ENCODE assay signal across 10 mouse cellular contexts in the genomic region with DNA sequence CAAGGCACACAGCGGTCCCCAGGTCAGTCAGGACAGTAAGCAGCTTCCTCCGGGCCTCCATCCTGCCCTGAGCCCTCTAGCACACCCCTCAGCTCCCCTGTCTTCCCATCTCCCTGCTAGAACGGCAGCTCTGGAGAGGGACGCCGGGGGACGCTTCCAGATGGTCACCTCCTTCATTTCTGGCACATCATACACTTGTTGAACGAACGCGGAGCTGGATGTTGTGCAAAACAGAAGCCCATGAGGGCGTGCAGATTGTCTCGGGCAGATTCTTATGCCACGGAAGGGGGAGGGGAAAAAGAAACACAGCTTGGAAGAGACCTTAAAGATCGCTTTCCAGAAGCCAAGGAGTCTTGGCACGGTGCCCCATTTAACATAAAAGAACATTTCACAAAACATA.
DNase-seq lines count a peak whose midpoint lies in the region; ATAC-seq and TF ChIP-seq lines count a peak whose summit lies in the region.
"Had no signal": no experiment of that assay in that cellular context is flagged by ENCODE, and none has a peak within 500 bp of the region (broad histone marks: within the 10 kb centered on the region; RNA-seq: fewer than 3 reads in every experiment).

No protein-coding gene starts in this region.

- H3K4me2 ChIP-seq in kidney, embryonic 15.5 days: peak overlapping the region; percentile 51
- H3K4me2 ChIP-seq in embryonic facial prominence, embryonic 15.5 days (replicated peaks): no peak overlapping the region
- peak overlapping the region; percentile 52 for H3K4me2 ChIP-seq in lung, postnatal 0 days (replicated peaks; ENCODE audit: low read depth, low read length)
- H3K4me2 ChIP-seq: limb, embryonic 13.5 days had no signal

- WGBS in kidney, embryonic 15.5 days: 31% methylated on average over 14 of the region's 14 CpGs
- WGBS in embryonic facial prominence, embryonic 15.5 days: 52% methylated on average over 14 of the region's 14 CpGs
- 32% methylated on average over 14 of the region's 14 CpGs for whole genome bisulfite sequencing in lung, postnatal 0 days

- no peak for DNase-seq in kidney, adult 8-10 months
- DNase-seq in ES-E14 (ENCODE audit: low read depth, low spot score): no peak
- peak; percentile 32 for DNase-seq in lung, postnatal 0 days (ENCODE audit: low spot score)
- DNase-seq in T-cell, adult 2 months (ENCODE audit: low spot score): no peak
- no peak for DNase-seq in yolk sac, embryonic 10.5 days (ENCODE audit: low spot score)
- no peak for DNase-seq in adrenal gland, adult 8-10 months

- peak overlapping the region; percentile 17 for H3K4me3 ChIP-seq in kidney, embryonic 15.5 days (replicated peaks)
- H3K4me3 ChIP-seq in ES-E14 (ENCODE audit: insufficient read depth in 1 of 2, low read depth in 1 of 2, low read length in 2 of 2, poor library complexity in 1 of 2, severe bottlenecking in 1 of 2): peak overlapping the region in 1 of 2 experiments; percentile 19; a peak in 1 of 4 replicates
- H3K4me3 ChIP-seq in embryonic facial prominence, embryonic 15.5 days (replicated peaks): no peak overlapping the region
- peak overlapping the region; percentile 14; the same call in 1 of the 2 replicates for H3K4me3 ChIP-seq in lung, postnatal 0 days (ENCODE audit: low read depth, low read length)
- H3K4me3 ChIP-seq: limb, embryonic 13.5 days had no signal

- peak; percentile 65 for ATAC-seq in kidney, embryonic 15.5 days (replicated peaks; ENCODE audit: low FRiP score)
- ATAC-seq in embryonic facial prominence, embryonic 15.5 days (ENCODE audit: insufficient number of reproducible peaks, low FRiP score, low TSS enrichment, low read depth): peak; percentile 24; the same call in 1 of the 2 replicates
- ATAC-seq in lung, postnatal 0 days: peak; percentile 38; the same call in 1 of the 2 replicates
- ATAC-seq: Patski had no signal

- H3K9ac ChIP-seq in kidney, embryonic 15.5 days: no peak overlapping the region
- H3K9ac ChIP-seq in ES-E14 (ENCODE audit: insufficient read depth, low read depth, low read length, poor library complexity, severe bottlenecking): peak overlapping the region; percentile 3; the same call in 1 of the 2 replicates
- no peak overlapping the region for H3K9ac ChIP-seq in embryonic facial prominence, embryonic 15.5 days
- no peak overlapping the region for H3K9ac ChIP-seq in lung, postnatal 0 days (replicated peaks; ENCODE audit: low read depth)
- H3K9ac ChIP-seq: limb, embryonic 13.5 days had no signal

- peaks cover 7% of the 10 kb centered on the region; the same call in 1 of the 2 replicates for H3K36me3 ChIP-seq in kidney, embryonic 15.5 days
- no peaks in the 10 kb centered on the region for H3K36me3 ChIP-seq in ES-E14 (ENCODE audit: control insufficient read depth, insufficient read depth, low read length, poor library complexity, severe bottlenecking)
- H3K36me3 ChIP-seq in embryonic facial prominence, embryonic 15.5 days: no peaks in the 10 kb centered on the region; the same call in 1 of the 2 replicates
- H3K36me3 ChIP-seq in lung, postnatal 0 days (ENCODE audit: insufficient read depth, low read length): no peaks in the 10 kb centered on the region

- H3K27ac ChIP-seq in kidney, embryonic 15.5 days: peak overlapping the region; percentile 75
- H3K27ac ChIP-seq in ES-E14 (ENCODE audit: insufficient read depth, low read depth, low read length, poor library complexity, severe bottlenecking): no peak overlapping the region
- H3K27ac ChIP-seq in embryonic facial prominence, embryonic 15.5 days (replicated peaks): no peak overlapping the region
- H3K27ac ChIP-seq in lung, postnatal 0 days (ENCODE audit: low read length): no peak overlapping the region
- H3K27ac ChIP-seq: limb, embryonic 13.5 days had no signal

- in situ Hi-C loops in ES-E14 (cut with MboI; ENCODE audit: low sequenced_read_pairs in 2 of 2, unreplicated experiment in 2 of 2): no loop called here

- H3K27me3 ChIP-seq in kidney, embryonic 15.5 days: no peaks in the 10 kb centered on the region
- H3K27me3 ChIP-seq in embryonic facial prominence, embryonic 15.5 days: no peaks in the 10 kb centered on the region
- H3K27me3 ChIP-seq in lung, postnatal 0 days (replicated peaks; ENCODE audit: insufficient read depth, low read length): no peaks in the 10 kb centered on the region
- H3K27me3 ChIP-seq: limb, embryonic 13.5 days; Patski had no signal

- no peak for TF ChIP-seq CTCF in lung, postnatal 0 days (IDR thresholded peaks at IDR 0.05)

- no peak for TF ChIP-seq EP300 in lung, postnatal 0 days (IDR thresholded peaks at IDR 0.05)

- H3K4me1 ChIP-seq in kidney, embryonic 15.5 days: peaks cover 25% of the 10 kb centered on the region
- H3K4me1 ChIP-seq in ES-E14 (ENCODE audit: control insufficient read depth in 2 of 2, insufficient read depth in 2 of 2, low read length in 2 of 2, poor library complexity in 1 of 2): peaks cover 0 to 15% of the 10 kb centered on the region in 2 experiments; a peak in 3 of 4 replicates
- H3K4me1 ChIP-seq in embryonic facial prominence, embryonic 15.5 days: peaks cover 12% of the 10 kb centered on the region
- H3K4me1 ChIP-seq in lung, postnatal 0 days (ENCODE audit: insufficient read depth, low read depth, low read length): peaks cover 3% of the 10 kb centered on the region; the same call in 1 of the 2 replicates

- no peaks in the 10 kb centered on the region for H3K9me3 ChIP-seq in kidney, embryonic 15.5 days (replicated peaks)
- H3K9me3 ChIP-seq in ES-E14 (ENCODE audit: control insufficient read depth, insufficient read depth, low read depth, low read length): no peaks in the 10 kb centered on the region
- H3K9me3 ChIP-seq in embryonic facial prominence, embryonic 15.5 days (replicated peaks): no peaks in the 10 kb centered on the region
- no peaks in the 10 kb centered on the region for H3K9me3 ChIP-seq in lung, postnatal 0 days (ENCODE audit: low read length)
- H3K9me3 ChIP-seq: limb, embryonic 13.5 days had no signal

TF ChIP-seq in ES-E14, 5 proteins besides CTCF, POLR2A, EP300 and RAD21:
- no peak for TF ChIP-seq HCFC1 (IDR thresholded peaks at IDR 0.05; ENCODE audit: borderline replicate concordance, insufficient read depth, low read length)
- TF ChIP-seq MAFK (IDR thresholded peaks at IDR 0.05; ENCODE audit: insufficient read depth, low read depth, low read length): no peak
- no peak for TF ChIP-seq CHD2 (IDR thresholded peaks at IDR 0.05; ENCODE audit: low read depth, low read length)
- no peak for TF ChIP-seq ZC3H11A (IDR thresholded peaks at IDR 0.05; ENCODE audit: borderline replicate concordance, low read depth, low read length)
- no peak for TF ChIP-seq ZNF384 (IDR thresholded peaks at IDR 0.05; ENCODE audit: low read depth, low read length)
TF ChIP-seq in ES-E14: peak in this region for 0.
